Mouse (Mus musculus) stomach, postnatal 0 days (tissue): ENCODE measurements around the gene Hoxa10.

ENCODE experiments used
- CTCF ChIP-seq: IDR thresholded peaks from 2 replicates; pipeline ENCODE4 v1.5.1; 2016; ENCODE audit warnings: antibody characterized with exemption, low read depth, mild to moderate bottlenecking, moderate library complexity
- EP300 ChIP-seq: optimal IDR thresholded peaks from 2 replicates; pipeline ENCODE3; 2016; ENCODE audit warnings: antibody characterized with exemption

GRCm38 (mm10) chr6:52266666-52266985, 26.0 kb upstream of the Hoxa10 start:
- TF ChIP-seq CTCF (no peak), EP300 (no peak)
